Mouse (Mus musculus) mouse trophoblast stem cell (cell line): Measurements from ENCODE around the gene A1cf.

Experiments used
- in situ Hi-C, 2 experiments: fragments of 300-500 bp; cut with MseI, MboI; formaldehyde crosslinking; loops; 2 replicates in 1 of 2; 3 replicates in 1 of 2; pipeline ENCODE4 v1.15.1; 2025

Gene A1cf

GRCm38 (mm10) chr19:31868521-31868920 lies at the start of gene A1cf:
TSS of gene A1cf (plus strand) at chr19:31868764.
- in situ Hi-C loops, result no loop called here

- in situ Hi-C loops, result no loop called here
These were observed 34.3 kb upstream of the A1cf start for GRCm38 (mm10) chr19:31834250-31834649.

- in situ Hi-C loops, result no loop called here
These were observed 6.7 kb upstream of the A1cf start for GRCm38 (mm10) chr19:31861909-31862308.

GRCm38 (mm10) chr19:31862512-31863249 lies 5.9 kb upstream of the A1cf start:
- in situ Hi-C loops, result no loop called here

GRCm38 (mm10) chr19:31865451-31865850 lies 3.1 kb upstream of the A1cf start:
- in situ Hi-C loops, result no loop called here

GRCm38 (mm10) chr19:31868076-31868475 lies 488 bp upstream of the A1cf start:
- in situ Hi-C loops, result no loop called here

GRCm38 (mm10) chr19:31868971-31869370 lies 407 bp downstream of the A1cf start:
- in situ Hi-C loops, result no loop called here

- in situ Hi-C loops, result no loop called here
These were observed 2.8 kb downstream of the A1cf start for GRCm38 (mm10) chr19:31871377-31871776.

- in situ Hi-C loops, result no loop called here
These were observed 9.4 kb downstream of the A1cf start for GRCm38 (mm10) chr19:31877968-31878367.

GRCm38 (mm10) chr19:31884594-31884993 lies 16.0 kb downstream of the A1cf start:
- in situ Hi-C loops, result no loop called here

GRCm38 (mm10) chr19:31887275-31887674 lies 18.7 kb downstream of the A1cf start:
- in situ Hi-C loops, result no loop called here

GRCm38 (mm10) chr19:31889988-31890387 lies 21.4 kb downstream of the A1cf start:
- in situ Hi-C loops, result no loop called here

GRCm38 (mm10) chr19:31891001-31891893 lies 22.7 kb downstream of the A1cf start:
- in situ Hi-C loops, result no loop called here

- in situ Hi-C loops, result no loop called here
These were observed 27.4 kb downstream of the A1cf start for GRCm38 (mm10) chr19:31895971-31896370.

GRCm38 (mm10) chr19:31896711-31897110 lies 28.1 kb downstream of the A1cf start:
- in situ Hi-C loops, result no loop called here

GRCm38 (mm10) chr19:31905671-31906070 lies 37.1 kb downstream of the A1cf start:
- in situ Hi-C loops, result no loop called here

GRCm38 (mm10) chr19:31910423-31910822 lies 41.9 kb downstream of the A1cf start:
- in situ Hi-C loops, result no loop called here

- in situ Hi-C loops, result no loop called here
These were observed 45.4 kb downstream of the A1cf start for GRCm38 (mm10) chr19:31913946-31914345.

- in situ Hi-C loops, result no loop called here
These were observed 51.8 kb downstream of the A1cf start for GRCm38 (mm10) chr19:31920357-31920756.

- in situ Hi-C loops, result no loop called here
These were observed 53.3 kb downstream of the A1cf start for GRCm38 (mm10) chr19:31921852-31922251.

- in situ Hi-C loops, result no loop called here
These were observed 55.2 kb downstream of the A1cf start for GRCm38 (mm10) chr19:31923615-31924352.
